Mouse (Mus musculus) adrenal gland (tissue): ENCODE data around the gene Ankrd33b.

Source experiments
- intact Hi-C: fragments of 180-260 bp; cut with DNase I; formaldehyde crosslinking; loops from one replicate; pipeline ENCODE4 v1.15.1; 2025

Gene Ankrd33b

DNA sequence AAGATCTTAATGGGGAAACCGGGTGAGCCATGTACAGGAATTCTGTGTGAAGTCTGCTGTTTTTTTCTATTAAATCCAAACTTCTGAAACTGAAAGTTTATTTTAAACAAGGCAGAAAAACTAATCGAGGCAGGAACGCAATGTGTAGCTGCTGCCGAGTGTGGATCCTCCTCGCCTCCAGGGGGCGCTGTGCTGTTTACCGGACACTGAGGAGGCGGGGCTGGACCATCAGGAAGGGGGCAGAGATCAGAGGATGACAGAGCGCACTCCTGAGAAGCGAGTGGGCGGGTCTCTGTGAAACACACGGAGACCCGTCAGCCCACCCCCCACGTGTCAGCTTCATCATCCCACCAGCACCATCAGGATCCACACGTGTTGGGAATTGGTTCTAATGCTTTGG is 58.0 kb downstream of the Ankrd33b start:
- intact Hi-C loops: no loop called here

DNA sequence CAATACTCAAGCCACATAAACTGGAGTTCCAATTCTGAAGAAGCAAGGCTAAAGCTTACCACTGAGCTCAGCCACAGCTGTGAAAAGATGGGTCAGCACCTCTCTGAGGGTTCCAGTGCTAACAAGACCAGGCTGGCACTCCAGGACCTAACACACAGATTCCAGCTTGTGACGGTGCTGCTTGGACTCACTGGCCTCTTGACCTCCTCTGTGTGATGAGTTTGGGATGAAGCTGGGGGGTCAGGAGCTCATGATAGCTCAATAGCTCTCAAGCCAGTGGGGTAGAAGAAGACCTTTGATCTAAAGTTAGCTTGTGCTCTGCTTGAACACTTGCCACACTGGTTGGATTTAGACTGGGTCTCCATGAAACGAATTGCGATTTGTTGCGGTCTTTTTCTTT is 60.8 kb downstream of the Ankrd33b start:
- intact Hi-C loops: no loop called here

DNA sequence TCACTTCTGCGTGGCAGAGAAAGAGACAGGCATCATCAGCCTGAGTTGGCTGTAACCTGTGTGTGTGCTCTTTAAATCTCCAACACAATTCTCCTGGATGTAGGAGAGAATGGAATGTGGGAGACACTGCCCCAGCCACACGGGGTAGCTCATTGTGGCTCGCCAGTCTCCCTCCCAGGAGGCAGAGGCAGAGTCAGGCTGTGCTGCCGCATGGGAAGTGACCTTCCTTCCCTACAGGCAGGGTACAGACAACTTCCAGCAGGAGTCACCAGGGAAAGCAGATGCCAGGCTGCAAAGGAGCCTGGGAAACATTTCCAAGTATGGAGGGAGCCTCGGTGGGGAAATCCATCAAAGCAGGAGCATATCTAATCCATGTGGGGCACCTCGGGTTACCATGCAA is 62.3 kb downstream of the Ankrd33b start:
- intact Hi-C loops: no loop called here

DNA sequence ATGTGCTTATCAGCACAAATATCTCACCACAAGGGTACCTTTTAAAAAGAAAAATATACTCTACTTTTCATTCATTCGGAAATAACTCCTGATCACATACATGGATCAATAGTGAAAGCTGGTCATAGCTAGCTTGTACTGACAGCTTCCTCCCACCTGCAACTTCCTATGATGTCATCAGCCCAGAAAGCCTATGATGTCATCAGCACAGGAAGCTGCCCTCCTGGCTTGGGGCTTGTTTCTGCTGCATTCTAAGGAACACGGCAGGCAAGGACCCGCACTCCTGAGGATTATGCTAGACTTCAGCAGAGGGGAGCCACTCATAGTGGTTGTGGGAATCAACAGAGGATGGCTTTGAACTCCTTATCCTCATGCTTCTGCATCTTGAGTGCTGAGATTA is 63.2 kb downstream of the Ankrd33b start:
- intact Hi-C loops: no loop called here

DNA sequence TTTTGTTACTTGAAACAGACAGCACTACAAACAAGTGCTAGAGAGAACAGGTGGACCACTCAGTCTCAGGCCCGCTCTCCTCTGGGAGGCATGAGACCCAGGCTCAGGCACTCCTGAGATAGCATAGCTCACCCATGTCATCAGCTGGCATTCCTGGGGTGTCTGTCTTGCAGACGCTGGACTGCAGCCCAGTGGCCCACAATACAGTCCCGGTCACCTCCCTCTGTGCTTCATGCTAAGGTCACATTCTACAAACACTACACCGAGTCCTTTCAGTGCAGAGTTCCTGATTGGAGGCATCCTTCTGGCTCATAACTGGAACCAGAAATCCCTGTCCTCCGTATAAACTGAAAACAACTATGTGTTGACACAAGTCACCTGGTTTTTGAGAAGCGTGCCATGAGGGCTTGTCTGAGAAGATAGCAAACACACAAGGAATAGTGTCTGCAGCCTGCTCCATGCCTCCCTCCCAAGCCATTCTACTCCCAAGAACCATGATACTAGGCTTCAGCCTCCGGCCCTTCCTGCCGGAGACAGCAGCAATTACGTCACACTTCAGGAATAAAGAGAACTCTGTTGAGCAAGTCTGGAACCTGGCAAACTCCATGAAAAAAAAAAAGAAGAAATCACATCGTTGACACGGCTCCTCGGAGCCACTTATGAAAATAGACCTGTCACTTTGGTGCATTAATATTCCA is 65.1 kb downstream of the Ankrd33b start:
- intact Hi-C loops: no loop called here

DNA sequence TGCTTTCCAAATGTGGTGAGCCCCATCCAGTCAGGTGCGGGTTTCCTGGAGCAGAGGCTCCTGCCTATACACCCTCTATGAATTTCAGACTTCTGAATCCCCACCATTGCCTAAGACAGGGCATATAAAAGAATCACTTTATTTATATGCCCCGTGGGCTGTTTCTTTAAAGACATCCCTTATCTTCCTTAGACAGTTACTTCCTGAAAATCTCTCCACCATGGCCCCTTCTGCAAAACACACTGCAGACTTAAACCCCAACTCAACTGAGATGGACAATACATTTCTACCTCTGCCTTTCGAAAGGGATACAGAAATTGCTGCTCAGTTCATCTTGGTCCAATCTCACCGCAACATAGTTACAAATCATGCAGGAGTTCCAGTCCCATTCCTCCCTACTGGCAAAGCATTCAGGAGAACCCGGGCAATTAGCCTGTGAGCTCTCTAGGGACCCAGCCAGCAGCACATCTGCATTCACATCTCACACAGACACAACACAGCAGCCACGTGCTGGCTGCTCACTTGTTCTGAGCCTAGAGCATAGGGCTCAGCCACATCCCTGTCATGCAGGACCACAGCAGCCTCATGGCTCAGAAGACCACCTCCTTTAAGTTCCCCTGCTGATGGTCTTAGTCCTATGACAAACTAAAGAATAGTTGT is 68.1 kb downstream of the Ankrd33b start:
- intact Hi-C loops: no loop called here

DNA sequence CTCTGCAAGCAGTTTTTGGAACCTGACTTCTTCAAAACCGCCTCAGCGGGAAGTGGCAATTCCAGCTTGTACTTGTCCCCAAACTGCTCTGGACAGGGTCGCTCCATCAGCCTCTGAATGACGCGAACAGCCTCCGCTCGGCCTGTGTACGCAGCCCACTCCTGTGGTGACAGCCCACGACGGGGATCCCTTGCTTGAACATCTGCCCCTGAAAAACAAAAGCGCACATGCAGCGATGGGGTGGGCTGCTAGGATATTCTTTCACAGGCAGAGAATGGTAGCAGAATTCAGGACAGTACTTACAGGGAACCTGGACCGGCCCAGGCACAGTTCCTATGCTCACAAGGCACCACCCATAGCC is 69.8 kb downstream of the Ankrd33b start:
- intact Hi-C loops: no loop called here

DNA sequence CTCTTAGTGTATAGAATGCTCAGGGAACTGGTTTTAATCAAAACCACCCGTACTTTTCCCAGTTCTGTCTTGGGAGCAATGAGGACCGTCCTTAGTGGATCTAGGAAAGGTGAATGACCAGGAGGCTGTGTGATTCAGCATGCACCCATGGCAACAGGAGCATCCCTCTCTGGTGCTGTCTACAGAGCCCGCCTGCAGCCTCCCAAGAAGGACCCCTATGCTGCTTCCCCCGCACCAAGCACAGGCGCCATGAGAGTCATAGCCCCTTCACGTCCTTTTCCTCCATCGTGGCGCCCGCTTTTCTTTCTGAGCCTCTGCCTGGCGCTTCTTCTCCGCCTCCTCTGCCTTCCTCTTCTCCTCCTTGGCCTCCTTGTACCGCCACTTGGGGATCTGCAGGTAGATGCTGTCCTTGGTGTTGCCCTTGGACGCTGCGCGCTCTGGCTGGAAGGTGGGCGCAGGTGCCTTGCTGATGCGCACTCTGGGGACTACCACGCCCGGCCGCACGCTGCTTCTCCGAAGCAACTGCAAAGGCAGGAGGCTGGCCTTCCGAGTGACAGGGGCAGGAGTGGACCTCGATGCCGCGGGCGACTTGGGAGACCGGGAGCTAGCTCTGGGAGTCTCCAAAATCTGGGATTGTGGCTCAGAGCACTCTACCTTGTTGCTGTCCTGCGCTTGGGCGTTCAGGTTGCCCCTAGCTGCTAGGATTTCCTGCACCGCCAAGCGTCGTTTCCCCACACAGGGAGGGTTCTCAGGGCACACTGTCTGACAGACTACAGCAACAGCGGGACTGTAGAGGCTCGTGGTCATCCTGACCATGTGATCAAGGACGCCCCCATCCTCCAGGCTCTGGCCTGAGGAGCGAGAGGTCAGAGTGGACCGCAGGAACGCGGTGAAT is 70.4 kb downstream of the Ankrd33b start:
- intact Hi-C loops: no loop called here

DNA sequence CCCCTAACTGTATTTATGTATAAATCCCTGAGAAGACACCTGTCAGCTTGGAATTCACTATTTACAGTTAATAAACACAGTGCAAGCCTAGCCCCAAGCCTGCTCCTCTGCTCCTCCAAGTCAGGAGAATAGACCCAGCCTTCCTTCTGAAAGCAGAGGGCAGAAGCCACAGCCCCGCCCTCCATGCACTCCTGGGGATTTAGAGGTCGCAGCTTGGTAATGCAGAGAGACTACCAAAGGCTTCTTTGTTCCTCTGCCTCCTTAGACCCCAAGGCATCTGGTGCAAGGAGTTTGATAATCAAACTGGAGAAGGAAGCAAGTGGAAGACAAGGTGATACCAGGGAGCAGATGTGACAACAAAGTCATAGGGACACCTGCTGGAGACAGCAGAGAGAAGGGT is 73.2 kb downstream of the Ankrd33b start:
- intact Hi-C loops: no loop called here

DNA sequence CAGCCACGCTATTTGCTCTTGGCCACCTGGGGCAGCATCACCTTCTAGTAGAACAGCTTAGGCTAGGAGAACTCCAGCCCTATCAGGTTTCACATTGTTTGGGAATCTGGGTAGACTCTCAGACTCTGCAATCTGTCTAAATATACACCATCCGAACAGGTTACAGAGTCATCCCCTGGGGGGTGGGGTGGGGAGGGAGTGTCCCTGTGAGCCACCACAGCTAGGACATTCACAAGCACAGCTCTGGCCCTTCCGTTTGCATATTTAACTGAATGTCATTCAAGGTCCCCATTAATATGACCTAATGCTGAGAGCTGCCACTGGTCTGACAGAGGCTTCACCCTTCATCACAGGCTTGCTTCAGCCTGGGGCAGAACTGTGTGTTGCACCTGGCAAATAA is 74.9 kb downstream of the Ankrd33b start:
- intact Hi-C loops: no loop called here

DNA sequence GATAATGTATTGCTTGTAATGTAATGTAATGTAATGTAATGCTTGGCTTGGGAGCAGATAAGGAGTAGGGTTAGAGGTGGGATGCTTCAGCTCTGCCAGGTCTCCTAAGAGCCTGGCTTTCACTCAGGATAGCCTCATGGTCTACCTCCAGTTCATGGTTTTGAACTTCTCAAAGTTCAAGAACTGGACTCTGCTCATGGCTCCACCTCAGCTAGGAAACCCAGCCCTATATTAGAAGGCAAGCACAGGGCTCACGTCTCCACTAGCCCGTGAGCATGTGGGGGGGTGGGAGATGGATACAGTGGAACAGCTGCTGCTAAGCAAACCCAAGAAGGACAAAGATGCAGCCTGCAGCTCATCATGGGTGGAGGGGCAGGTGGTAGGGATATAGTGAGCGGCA is 81.8 kb downstream of the Ankrd33b start:
- intact Hi-C loops: no loop called here

DNA sequence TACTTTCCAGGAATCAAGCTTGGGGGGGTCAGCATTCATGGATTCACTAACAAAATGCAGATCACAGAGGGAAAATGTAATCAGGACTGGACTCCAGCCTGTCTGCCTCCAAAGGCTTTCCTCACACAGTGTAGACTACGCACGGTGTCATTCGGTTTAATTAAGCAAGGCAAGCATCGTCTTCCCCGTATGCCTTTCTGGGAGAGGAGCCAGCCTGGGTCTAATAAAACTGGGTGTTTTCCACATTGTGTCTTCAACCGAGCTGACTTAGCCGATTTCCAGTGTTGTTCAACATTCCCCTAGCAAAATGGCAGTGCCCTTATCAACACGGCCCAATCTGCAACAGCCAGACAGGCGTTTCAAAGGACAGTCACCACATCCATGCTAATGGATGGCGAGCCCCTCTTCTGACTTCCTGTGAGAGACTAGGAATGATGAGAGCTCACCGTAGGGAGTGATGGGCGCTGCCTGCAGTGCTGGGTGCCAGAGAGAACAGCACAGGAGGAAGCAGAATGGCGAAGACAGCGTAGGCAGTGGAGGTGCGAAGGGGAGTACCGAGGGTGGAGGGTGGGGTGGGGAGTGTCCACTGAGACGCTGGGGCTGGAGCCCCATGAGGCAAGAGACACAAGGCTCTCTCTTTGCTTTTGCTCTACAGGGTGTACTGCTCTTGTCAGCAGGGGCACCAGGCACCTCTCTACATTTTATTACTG is 82.4 kb downstream of the Ankrd33b start:
- intact Hi-C loops: no loop called here

DNA sequence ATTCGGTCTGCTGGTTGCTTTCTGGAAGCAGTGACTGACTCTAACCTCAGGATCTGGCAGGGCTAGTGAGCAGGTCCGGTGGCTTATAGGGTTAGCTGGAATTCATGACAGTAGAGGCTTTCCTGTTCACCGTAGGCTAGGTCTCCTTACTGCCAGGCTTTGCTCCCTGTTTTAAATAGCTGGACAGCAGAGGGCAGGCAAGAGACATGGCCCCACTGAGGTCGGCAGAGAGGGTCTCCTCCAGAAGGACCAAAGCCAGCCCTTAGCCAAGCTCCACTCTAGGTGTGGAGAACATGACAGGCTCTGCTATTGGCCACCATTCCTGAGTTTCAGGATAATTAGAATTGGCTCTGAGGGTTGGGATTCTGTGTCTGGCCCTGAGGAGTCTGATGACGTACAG is 83.4 kb downstream of the Ankrd33b start:
- intact Hi-C loops: no loop called here

DNA sequence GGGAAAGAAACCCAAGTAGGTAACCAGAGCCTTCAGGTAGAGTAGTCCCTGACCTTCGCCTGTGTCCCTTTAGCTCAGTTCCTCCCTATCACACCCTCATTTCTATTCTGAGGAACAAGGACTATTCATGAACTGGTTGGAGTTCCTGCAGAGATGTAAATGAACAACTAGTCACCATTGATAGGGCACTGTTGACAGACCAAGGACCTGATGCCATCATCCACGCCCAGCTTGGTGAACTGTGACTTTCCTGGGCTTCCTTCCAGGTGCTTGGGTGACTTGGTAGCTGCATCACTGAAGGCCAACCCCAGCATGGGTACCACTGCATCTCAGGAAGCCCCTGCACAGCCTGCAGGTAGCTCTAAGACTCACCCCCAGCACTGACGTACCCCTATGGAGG is 85.2 kb downstream of the Ankrd33b start:
- intact Hi-C loops: no loop called here

DNA sequence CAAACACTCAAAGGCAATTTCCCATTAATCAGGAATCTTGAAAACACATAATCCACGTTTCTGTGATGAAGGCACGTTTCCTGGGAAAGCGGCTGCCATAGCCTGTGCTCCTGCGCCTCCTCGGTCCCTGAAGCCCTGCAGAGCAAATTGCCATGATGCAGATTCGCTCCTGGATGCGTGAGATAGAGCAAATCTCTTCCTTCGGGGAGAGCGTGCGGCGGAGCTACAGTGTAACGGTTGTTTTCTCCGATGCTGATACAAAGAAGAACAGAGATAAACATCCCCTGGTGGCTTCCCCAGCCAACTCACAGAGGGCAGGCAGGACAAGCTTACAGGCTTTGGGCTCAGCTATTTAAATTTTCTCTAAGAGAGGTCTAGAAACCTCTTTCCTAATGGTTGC is 85.7 kb downstream of the Ankrd33b start:
- intact Hi-C loops: no loop called here

DNA sequence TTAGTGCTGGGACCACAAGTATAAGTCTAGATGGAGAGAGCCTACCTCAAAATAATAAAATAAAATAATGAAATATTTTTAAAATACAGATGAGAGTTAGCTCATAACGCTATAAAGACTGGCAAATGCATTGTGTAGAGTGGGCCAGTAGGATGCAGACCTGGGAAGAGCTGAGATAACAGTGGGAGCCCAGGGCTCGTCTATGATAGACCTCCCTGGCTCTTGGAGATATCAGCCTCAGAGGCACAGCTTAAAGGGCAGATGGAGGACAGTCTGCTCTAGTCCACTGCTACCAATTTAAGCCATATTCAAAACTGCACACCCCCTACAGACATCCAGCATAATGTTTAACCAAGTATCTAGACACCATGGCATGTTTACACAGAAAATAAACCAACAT is 86.8 kb downstream of the Ankrd33b start:
- intact Hi-C loops: no loop called here

DNA sequence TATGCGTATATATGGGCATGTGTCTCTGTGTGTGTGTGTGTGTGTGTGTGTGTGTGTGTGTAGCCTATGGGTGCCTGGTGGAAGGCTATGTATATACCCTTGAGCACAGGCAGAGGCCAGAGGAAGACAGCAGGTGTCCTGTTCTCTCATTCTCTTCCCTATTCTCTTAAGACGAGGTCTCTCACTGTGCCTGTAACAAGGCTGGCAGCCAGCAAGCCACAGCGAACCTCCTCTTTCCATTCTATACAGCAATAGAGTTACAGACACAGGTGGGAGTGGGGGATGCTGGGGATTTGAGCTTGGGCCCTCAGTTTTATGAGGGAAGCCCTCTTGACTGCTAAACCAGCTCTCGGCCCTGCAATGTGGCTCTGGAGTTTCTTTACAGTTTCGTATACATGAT is 87.5 kb downstream of the Ankrd33b start:
- intact Hi-C loops: no loop called here

DNA sequence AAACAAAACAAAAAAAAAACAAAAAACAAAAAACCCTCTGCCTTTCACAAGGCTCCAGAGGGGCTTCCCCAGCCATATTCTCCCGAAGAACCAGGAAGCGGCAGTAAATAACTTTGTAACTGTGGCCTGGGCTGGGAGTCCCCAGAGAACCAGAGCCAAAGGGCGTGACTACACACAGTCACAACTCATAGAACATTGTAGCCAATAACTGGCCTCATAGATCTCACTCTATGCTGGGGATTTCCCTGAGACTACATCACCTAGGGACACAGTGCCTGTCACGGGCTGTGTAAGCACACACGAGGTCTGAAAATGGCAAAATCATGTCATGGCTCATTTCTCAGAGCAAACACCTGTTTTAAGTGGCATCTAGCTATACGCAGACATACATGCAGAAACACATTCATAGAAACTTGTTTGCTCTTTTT is 87.9 kb downstream of the Ankrd33b start:
- intact Hi-C loops: no loop called here

DNA sequence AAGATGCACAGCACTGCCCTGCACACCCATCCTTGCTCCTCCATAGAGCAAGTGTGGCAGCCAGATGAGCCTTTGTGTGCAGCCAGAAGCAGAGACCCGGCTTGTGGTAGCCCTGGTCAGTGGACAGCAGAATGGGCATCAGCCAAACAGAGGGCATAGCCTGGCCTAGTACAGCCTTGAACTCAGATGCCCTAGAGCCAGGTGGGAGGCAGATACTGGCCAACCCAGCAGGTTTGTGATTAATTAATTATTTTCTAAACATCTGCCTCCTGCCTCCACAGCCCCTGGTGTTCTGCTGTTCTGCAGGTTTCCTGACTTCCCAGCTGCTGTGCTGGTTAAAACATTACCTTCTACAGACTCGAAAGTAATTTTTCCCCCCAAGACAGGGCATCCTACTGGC is 88.4 kb downstream of the Ankrd33b start:
- intact Hi-C loops: no loop called here

DNA sequence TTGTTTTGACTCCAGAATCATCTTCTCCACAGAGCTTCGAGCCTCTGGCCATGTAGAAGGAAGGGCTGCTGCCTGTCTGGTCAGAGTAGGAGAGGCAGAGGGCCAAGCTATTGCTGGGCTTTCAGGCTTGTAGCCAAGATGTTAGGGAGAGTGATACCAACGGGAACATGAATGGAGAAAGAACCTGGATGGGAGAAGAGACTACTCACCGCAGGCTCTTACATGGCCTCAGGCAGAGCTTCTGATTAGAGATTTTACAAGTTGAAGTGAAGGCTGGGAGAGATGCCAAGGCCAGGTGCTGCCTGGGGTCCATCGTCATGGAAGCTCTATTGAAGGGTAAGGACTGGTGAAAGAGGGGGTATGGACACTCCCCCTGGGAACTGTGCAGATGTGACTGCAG is 89.4 kb downstream of the Ankrd33b start:
- intact Hi-C loops: no loop called here

DNA sequence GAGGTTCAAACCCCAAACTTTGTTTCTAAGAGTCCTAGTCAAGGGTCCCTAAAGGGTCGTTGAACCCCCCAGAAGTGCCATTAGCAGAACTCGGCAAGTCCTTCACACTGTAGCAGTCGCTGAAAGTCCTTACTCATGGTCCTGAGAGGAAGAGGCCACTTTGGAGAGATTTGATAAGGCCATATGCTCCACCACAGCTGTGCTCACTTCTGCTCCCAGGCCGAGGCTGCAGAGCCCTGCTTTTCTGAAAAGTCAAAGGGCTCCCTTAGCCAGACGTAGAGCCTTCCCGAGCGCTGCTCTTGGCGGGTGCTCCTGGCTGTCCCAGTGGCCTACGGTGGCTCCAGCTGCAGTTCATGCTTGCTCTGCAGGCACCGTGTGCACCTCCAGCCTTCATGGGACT is 94.0 kb downstream of the Ankrd33b start:
- intact Hi-C loops: no loop called here

DNA sequence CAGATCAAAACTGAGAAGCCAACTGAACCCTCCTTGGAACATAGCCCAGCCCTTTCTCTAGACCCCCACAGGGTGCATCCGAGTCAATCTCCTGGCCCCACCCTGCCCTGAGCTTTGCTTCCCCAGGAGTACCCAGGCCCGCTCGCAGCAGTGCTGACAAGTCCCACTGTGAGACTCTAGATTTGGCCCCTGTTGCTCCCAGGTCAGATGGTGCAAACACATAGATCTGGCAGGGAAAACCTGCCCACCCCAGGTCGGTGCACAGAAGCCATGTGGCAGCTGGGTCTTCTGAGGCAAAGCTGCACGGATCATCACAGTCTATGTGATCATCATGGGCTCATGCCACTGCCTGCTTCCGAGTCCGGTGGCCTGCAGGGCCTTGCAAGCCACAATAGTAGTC is 94.8 kb downstream of the Ankrd33b start:
- intact Hi-C loops: no loop called here
